Mouse (Mus musculus) subcutaneous adipose tissue, adult 2 months (tissue): Measurements from ENCODE around the gene Usp40. TPM values are rescaled to one million over a fixed set of nuclear protein-coding genes. Genes with fewer than 3 reads are reported as not detected.

ENCODE experiments used
- polyA plus RNA-seq: library from polyadenylated mRNA; depleted of rRNA; stranded (reverse); fragments of >200 nt; gene quantifications from 2 replicates; pipeline ENCODE4 v1.2.3, GENCODE M21; 2012; ENCODE audit warnings: low replicate concordance; rRNA removed

The Usp40 gene
- polyA plus RNA-seq = 17.3 and 17.5 TPM in 2 replicates

GRCm38 (mm10) chr1:88008211-88008697 lies at the start of gene Usp40:
Gene Usp40, minus strand, starts transcription at chr1:88008551.

DNA sequence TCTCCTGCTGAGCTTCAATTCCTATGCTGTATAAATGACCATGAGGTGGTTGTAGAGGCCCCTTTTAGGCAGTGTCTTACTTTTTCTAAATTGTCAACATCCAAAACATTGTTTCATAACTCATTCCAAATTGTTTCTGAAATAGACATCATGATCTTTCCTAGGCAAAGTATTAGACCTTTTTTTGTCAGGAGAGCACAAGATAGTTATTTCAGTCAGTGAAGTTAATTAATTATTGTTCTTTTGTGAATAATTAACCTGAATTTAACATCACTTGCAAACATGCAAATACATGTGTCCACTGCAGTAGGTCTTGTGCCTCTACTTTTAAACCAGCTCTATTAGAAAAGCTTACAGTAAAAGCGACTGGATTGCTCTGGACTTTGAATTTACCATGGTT lies 46.7 kb upstream of the Usp40 start, which contains the start of gene Ugt1a10:
Gene Ugt1a10, plus strand, starts transcription at position 301 of the 400 bp plus-strand sequence.

Other genes with a start within 250 kb of the Usp40 start
- 0.34 and 1.3 TPM in 2 replicates for gene Sag, start 204.9 kb downstream of the Usp40 start, polyA plus RNA-seq
- 53.1 and 74.8 TPM in 2 replicates for gene Dgkd, start 155.3 kb downstream of the Usp40 start, polyA plus RNA-seq
- 0.11 and 0.30 TPM in 2 replicates for gene Ugt1a10, start 46.8 kb upstream of the Usp40 start, polyA plus RNA-seq
- 0.27 and 1.1 TPM in 2 replicates for gene Ugt1a9, start 62.2 kb upstream of the Usp40 start, polyA plus RNA-seq
- gene Ugt1a8, start 79.3 kb upstream of the Usp40 start, polyA plus RNA-seq = 0.69 TPM in 1 of 2 replicates, not detected in the other
- 10.8 and 16.0 TPM in 2 replicates for gene Ugt1a7c, start 86.5 kb upstream of the Usp40 start, polyA plus RNA-seq
- gene Ugt1a6b, start 94.7 kb upstream of the Usp40 start, polyA plus RNA-seq = 26.5 and 159 TPM in 2 replicates
- 44.0 and 172 TPM in 2 replicates for gene Ugt1a6a, start 126.3 kb upstream of the Usp40 start, polyA plus RNA-seq
- gene Ugt1a5, start 157.5 kb upstream of the Usp40 start, polyA plus RNA-seq = 0.40 and 1.0 TPM in 2 replicates
- 0.33 TPM in 1 of 2 replicates, not detected in the other for gene Ugt1a2, start 192.1 kb upstream of the Usp40 start, polyA plus RNA-seq
- 2.8 TPM in 1 of 2 replicates, not detected in the other for gene Dnajb3, start 197.2 kb upstream of the Usp40 start, polyA plus RNA-seq
- gene Ugt1a1, start 203.4 kb upstream of the Usp40 start, polyA plus RNA-seq = 0.62 and 2.2 TPM in 2 replicates
- 0.16 and 0.62 TPM in 2 replicates for gene Mroh2a, start 218.4 kb upstream of the Usp40 start, polyA plus RNA-seq